Mouse (Mus musculus): Measurements from ENCODE around the gene Hs3st5. TPM values are rescaled to one million over a fixed set of nuclear protein-coding genes. Genes with fewer than 3 reads are reported as not detected.

The Hs3st5 gene
- 1.3 and 1.9 TPM in 2 replicates for polyA plus RNA-seq (2016; fragmentation: Nextera tagmentation; extraction: Ambion mirVana)

- no peaks in the 10 kb centered on the region for H3K9me3 ChIP-seq (replicated peaks)
- peak within 1 kb of the TSS; percentile 72 for H3K27ac ChIP-seq (replicated peaks)
- WGBS = under 1% methylated on average over 68 of the region's 71 CpGs
- H3K36me3 ChIP-seq = no peaks in the 10 kb centered on the region
- H3K4me3 ChIP-seq = peak within 1 kb of the TSS; percentile 80
- H3K4me1 ChIP-seq = peaks cover 24% of the 10 kb centered on the region
- peak; percentile 78 for DNase-seq (ENCODE audit: low spot score)
- peaks cover 60% of the 10 kb centered on the region for H3K27me3 ChIP-seq (ENCODE audit: low read depth, poor library complexity, severe bottlenecking)
These were observed at the start of gene Hs3st5 for GRCm38 (mm10) chr10:36506727-36507555. TSS of gene Hs3st5 (plus strand) at chr10:36506814.

GRCm38 (mm10) chr10:36468664-36469063 lies 38.0 kb upstream of the Hs3st5 start:
- Histone ChIP-seq H3K9me3 (replicated peaks) (no peaks in the 10 kb centered on the region), H3K27ac (replicated peaks) (no peak overlapping the region), H3K27me3 (ENCODE audit: low read depth, poor library complexity, severe bottlenecking) (no peaks in the 10 kb centered on the region), H3K4me1 (no peaks in the 10 kb centered on the region), H3K36me3 (no peaks in the 10 kb centered on the region), H3K4me3 (no peak overlapping the region)
- 88% methylated on average over 3 of the region's 3 CpGs for WGBS
- DNase-seq (ENCODE audit: low spot score) = no peak

- WGBS = 71% methylated on average over 3 of the region's 3 CpGs
- H3K9me3 ChIP-seq (replicated peaks) = no peaks in the 10 kb centered on the region
- no peak for DNase-seq (ENCODE audit: low spot score)
These were observed 35.5 kb upstream of the Hs3st5 start for GRCm38 (mm10) chr10:36471135-36471534.

GRCm38 (mm10) chr10:36474834-36475233 lies 31.8 kb upstream of the Hs3st5 start:
- no peak overlapping the region for H3K4me3 ChIP-seq
- no peaks in the 10 kb centered on the region for H3K27me3 ChIP-seq (ENCODE audit: low read depth, poor library complexity, severe bottlenecking)
- H3K27ac ChIP-seq (replicated peaks) = no peak overlapping the region
- H3K36me3 ChIP-seq = no peaks in the 10 kb centered on the region
- H3K9me3 ChIP-seq (replicated peaks) = no peaks in the 10 kb centered on the region
- 84% methylated on average over 3 of the region's 3 CpGs for WGBS
- DNase-seq (ENCODE audit: low spot score) = no peak
- no peaks in the 10 kb centered on the region for H3K4me1 ChIP-seq

More at GRCm38 (mm10) chr10:36471135-36471534, 35.5 kb upstream of the Hs3st5 start:
- Histone ChIP-seq H3K27me3 (ENCODE audit: low read depth, poor library complexity, severe bottlenecking) (no peaks in the 10 kb centered on the region), H3K36me3 (no peaks in the 10 kb centered on the region), H3K27ac (replicated peaks) (no peak overlapping the region), H3K4me1 (no peaks in the 10 kb centered on the region), H3K4me3 (no peak overlapping the region)

- Histone ChIP-seq H3K36me3 (no peaks in the 10 kb centered on the region), H3K4me1 (no peaks in the 10 kb centered on the region), H3K27me3 (ENCODE audit: low read depth, poor library complexity, severe bottlenecking) (no peaks in the 10 kb centered on the region), H3K4me3 (no peak overlapping the region), H3K27ac (replicated peaks) (no peak overlapping the region), H3K9me3 (replicated peaks) (no peaks in the 10 kb centered on the region)
- 86% methylated on average over 4 of the region's 4 CpGs for WGBS
- DNase-seq (ENCODE audit: low spot score) = no peak
These were observed 29.1 kb upstream of the Hs3st5 start for GRCm38 (mm10) chr10:36477543-36477942.

GRCm38 (mm10) chr10:36483362-36483761 lies 23.3 kb upstream of the Hs3st5 start:
- H3K36me3 ChIP-seq = no peaks in the 10 kb centered on the region
- no peak overlapping the region for H3K27ac ChIP-seq (replicated peaks)
- WGBS = 74% methylated on average over 2 of the region's 2 CpGs
- H3K4me3 ChIP-seq = no peak overlapping the region
- H3K27me3 ChIP-seq (ENCODE audit: low read depth, poor library complexity, severe bottlenecking) = no peaks in the 10 kb centered on the region
- no peaks in the 10 kb centered on the region for H3K9me3 ChIP-seq (replicated peaks)
- DNase-seq (ENCODE audit: low spot score) = no peak
- H3K4me1 ChIP-seq = peaks cover 9% of the 10 kb centered on the region

GRCm38 (mm10) chr10:36484011-36484410 lies 22.6 kb upstream of the Hs3st5 start:
- H3K36me3 ChIP-seq = no peaks in the 10 kb centered on the region
- H3K4me1 ChIP-seq = peaks cover 9% of the 10 kb centered on the region
- no peak overlapping the region for H3K4me3 ChIP-seq
- no peaks in the 10 kb centered on the region for H3K9me3 ChIP-seq (replicated peaks)
- no peak for DNase-seq (ENCODE audit: low spot score)
- H3K27me3 ChIP-seq (ENCODE audit: low read depth, poor library complexity, severe bottlenecking) = no peaks in the 10 kb centered on the region
- WGBS = 77% methylated on average over 3 of the region's 3 CpGs
- no peak overlapping the region for H3K27ac ChIP-seq (replicated peaks)

- no peaks in the 10 kb centered on the region for H3K9me3 ChIP-seq (replicated peaks)
- no peaks in the 10 kb centered on the region for H3K27me3 ChIP-seq (ENCODE audit: low read depth, poor library complexity, severe bottlenecking)
- DNase-seq (ENCODE audit: low spot score) = no peak
- no peak overlapping the region for H3K4me3 ChIP-seq
- no peaks in the 10 kb centered on the region for H3K36me3 ChIP-seq
- 69% methylated on average over 1 of the region's 1 CpGs for WGBS
- no peak overlapping the region for H3K27ac ChIP-seq (replicated peaks)
- H3K4me1 ChIP-seq = peaks cover 9% of the 10 kb centered on the region
These were observed 21.8 kb upstream of the Hs3st5 start for GRCm38 (mm10) chr10:36484728-36485300.

- no peaks in the 10 kb centered on the region for H3K9me3 ChIP-seq (replicated peaks)
- no peak overlapping the region for H3K27ac ChIP-seq (replicated peaks)
- no peak for DNase-seq (ENCODE audit: low spot score)
- no peak overlapping the region for H3K4me3 ChIP-seq
- no peaks in the 10 kb centered on the region for H3K27me3 ChIP-seq (ENCODE audit: low read depth, poor library complexity, severe bottlenecking)
- H3K4me1 ChIP-seq = no peaks in the 10 kb centered on the region
- H3K36me3 ChIP-seq = no peaks in the 10 kb centered on the region
- WGBS = 93% methylated on average over 1 of the region's 1 CpGs
These were observed 13.0 kb upstream of the Hs3st5 start for GRCm38 (mm10) chr10:36493566-36493965.

- 88% methylated on average over 1 of the region's 1 CpGs for WGBS
- no peak for DNase-seq (ENCODE audit: low spot score)
- Histone ChIP-seq H3K27me3 (ENCODE audit: low read depth, poor library complexity, severe bottlenecking) (peaks cover 23% of the 10 kb centered on the region; the same call in 1 of the 2 replicates), H3K4me3 (no peak overlapping the region), H3K27ac (replicated peaks) (no peak overlapping the region), H3K4me1 (peaks cover 3% of the 10 kb centered on the region; the same call in 1 of the 2 replicates), H3K36me3 (no peaks in the 10 kb centered on the region), H3K9me3 (replicated peaks) (no peaks in the 10 kb centered on the region)
These were observed 6.9 kb upstream of the Hs3st5 start for GRCm38 (mm10) chr10:36499713-36500112.

- Histone ChIP-seq H3K9me3 (replicated peaks) (no peaks in the 10 kb centered on the region), H3K36me3 (no peaks in the 10 kb centered on the region), H3K27ac (replicated peaks) (peak overlapping the region; percentile 72), H3K27me3 (ENCODE audit: low read depth, poor library complexity, severe bottlenecking) (peaks cover 62% of the 10 kb centered on the region), H3K4me3 (peak overlapping the region; percentile 80), H3K4me1 (peaks cover 24% of the 10 kb centered on the region)
- 10% methylated on average over 13 of the region's 13 CpGs for WGBS
- DNase-seq (ENCODE audit: low spot score) = peak; percentile 17
These were observed 434 bp upstream of the Hs3st5 start for GRCm38 (mm10) chr10:36506033-36506726.

- peak overlapping the region; percentile 80 for H3K4me3 ChIP-seq
- no peak for DNase-seq (ENCODE audit: low spot score)
- H3K36me3 ChIP-seq = no peaks in the 10 kb centered on the region
- 0% methylated on average over 15 of the region's 15 CpGs for WGBS
- H3K4me1 ChIP-seq = peaks cover 24% of the 10 kb centered on the region
- peak overlapping the region; percentile 72; the same call in 1 of the 2 replicates for H3K27ac ChIP-seq (replicated peaks)
- no peaks in the 10 kb centered on the region for H3K9me3 ChIP-seq (replicated peaks)
- peaks cover 60% of the 10 kb centered on the region for H3K27me3 ChIP-seq (ENCODE audit: low read depth, poor library complexity, severe bottlenecking)
These were observed 899 bp downstream of the Hs3st5 start for GRCm38 (mm10) chr10:36507556-36507870.
